Mouse (Mus musculus) embryonic fibroblast, embryonic 13.5 days (primary cell): Measurements from ENCODE around the gene Gm6309.
"Not testable (repeated sequence)": the region's sequence is repeated elsewhere in the genome, so short reads cannot be mapped to it uniquely, and the experiment has no call there.

Experiments used
- CTCF ChIP-seq: IDR thresholded peaks from 2 replicates; pipeline ENCODE4 v1.5.1; 2011; ENCODE audit warnings: mild to moderate bottlenecking, control low read depth, low read length, moderate library complexity, borderline replicate concordance; ENCODE audit not compliant: insufficient read depth
- POLR2A ChIP-seq: IDR thresholded peaks from 2 replicates; pipeline ENCODE4 v1.6.1; 2011; ENCODE audit warnings: low read depth, mild to moderate bottlenecking, control low read depth, low read length, moderate library complexity

DNA sequence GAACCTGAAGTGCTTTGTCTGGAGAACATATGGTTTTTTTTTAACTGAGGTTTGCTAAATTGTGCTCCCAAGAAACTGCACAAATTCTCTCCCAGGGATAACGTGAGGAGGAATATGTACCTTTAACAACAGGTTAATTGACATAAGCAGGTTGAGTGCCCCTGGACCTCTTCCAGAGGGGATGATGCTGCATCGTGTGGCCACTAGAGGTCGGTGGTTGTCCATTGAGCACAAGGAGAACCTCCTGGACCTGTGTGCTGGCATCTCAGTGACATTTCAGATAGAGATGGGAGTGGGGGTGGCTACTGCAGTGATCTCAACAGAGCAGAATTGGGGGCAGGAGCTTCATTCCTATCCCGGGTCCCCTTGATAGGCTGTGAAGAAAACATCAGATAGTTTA, 2.2 kb upstream of the Gm6309 start:
- not testable (repeated sequence) for TF ChIP-seq POLR2A, CTCF
